Mouse (Mus musculus) heart, embryonic 10.5 days (tissue): Measurements from ENCODE around the gene Shc3. TPM values are rescaled to one million over a fixed set of nuclear protein-coding genes. Genes with fewer than 3 reads are reported as not detected.

Source experiments
- DNase-seq: peaks from one replicate; pipeline ENCODE4 v3.0.0-alpha.2; 2017; ENCODE audit warnings: low spot score
- H3K27ac ChIP-seq: fragments of 300-500 bp; sonication (generic); 2 replicates; pipeline ENCODE4 v1.5.1; 2016; ENCODE audit warnings: mild to moderate bottlenecking
- H3K27me3 ChIP-seq: fragments of 300-500 bp; sonication (generic); 2 replicates; pipeline ENCODE4 v1.6.1; 2016; ENCODE audit warnings: mild to moderate bottlenecking; ENCODE audit not compliant: poor library complexity, insufficient read depth, severe bottlenecking
- H3K36me3 ChIP-seq: fragments of 300-500 bp; sonication (generic); 2 replicates; pipeline ENCODE4 v1.6.1; 2016; ENCODE audit warnings: mild to moderate bottlenecking, moderate library complexity
- H3K4me1 ChIP-seq: fragments of 300-500 bp; sonication (generic); 2 replicates; pipeline ENCODE4 v1.6.1; 2016; ENCODE audit warnings: mild to moderate bottlenecking
- H3K4me3 ChIP-seq: fragments of 300-500 bp; sonication (generic); 2 replicates; pipeline ENCODE4 v1.5.1; 2016; ENCODE audit warnings: mild to moderate bottlenecking, moderate library complexity
- H3K9me3 ChIP-seq: fragments of 300-500 bp; sonication (generic); 2 replicates; pipeline ENCODE4 v1.6.1; 2016; ENCODE audit warnings: mild to moderate bottlenecking, moderate library complexity
- WGBS: fragments of 180-500 bp; shearing (Covaris S2); methylation state at CpG from one replicate; pipeline ENCODE4 v1.1.7; 2016; 5-methylcytosine and 5-hydroxymethylcytosine counted together
- polyA plus RNA-seq: library from polyadenylated mRNA; unstranded; fragments of >200 nt; fragmentation: Nextera tagmentation; extraction: Ambion mirVana; gene quantifications from 2 replicates; pipeline ENCODE4 v1.2.1, GENCODE M21; 2016

Gene Shc3
- polyA plus RNA-seq, 1 experiment from 2014 or later = 0.30 TPM

- Histone ChIP-seq H3K4me3 (no peak overlapping the region), H3K4me1 (no peaks in the 10 kb centered on the region), H3K27ac (no peak overlapping the region), H3K9me3 (no peaks in the 10 kb centered on the region), H3K36me3 (no peaks in the 10 kb centered on the region), H3K27me3 (no peaks in the 10 kb centered on the region)
- peak; percentile 19 for DNase-seq
- WGBS = 81% methylated on average over 9 of the region's 9 CpGs
Measured at GRCm38 (mm10) chr13:51493676-51494075, 75.5 kb downstream of the Shc3 start.

- H3K9me3 ChIP-seq = no peaks in the 10 kb centered on the region
- no peak overlapping the region for H3K27ac ChIP-seq
- no peaks in the 10 kb centered on the region for H3K36me3 ChIP-seq
- no peak overlapping the region for H3K4me3 ChIP-seq
- peak; percentile 56 for DNase-seq
- no peaks in the 10 kb centered on the region for H3K4me1 ChIP-seq
- H3K27me3 ChIP-seq = no peaks in the 10 kb centered on the region
- WGBS = 66% methylated on average over 8 of the region's 8 CpGs
Measured at GRCm38 (mm10) chr13:51491649-51492435, 77.4 kb downstream of the Shc3 start.

- Histone ChIP-seq H3K27ac (no peak overlapping the region), H3K4me3 (no peak overlapping the region), H3K9me3 (no peaks in the 10 kb centered on the region), H3K27me3 (no peaks in the 10 kb centered on the region), H3K36me3 (no peaks in the 10 kb centered on the region), H3K4me1 (no peaks in the 10 kb centered on the region)
- 91% methylated on average over 6 of the region's 6 CpGs for WGBS
- peak; percentile 28 for DNase-seq
Measured at GRCm38 (mm10) chr13:51490195-51490594, 79.0 kb downstream of the Shc3 start.

- 75% methylated on average over 3 of the region's 3 CpGs for WGBS
Measured at GRCm38 (mm10) chr13:51488945-51489344, 80.3 kb downstream of the Shc3 start.

GRCm38 (mm10) chr13:51485291-51485690 lies 83.9 kb downstream of the Shc3 start:
- no peaks in the 10 kb centered on the region for H3K4me1 ChIP-seq
- no peak overlapping the region for H3K4me3 ChIP-seq
- H3K27ac ChIP-seq = no peak overlapping the region
- 84% methylated on average over 9 of the region's 9 CpGs for WGBS
- H3K9me3 ChIP-seq = no peaks in the 10 kb centered on the region
- no peaks in the 10 kb centered on the region for H3K36me3 ChIP-seq
- H3K27me3 ChIP-seq = no peaks in the 10 kb centered on the region
- peak; percentile 63 for DNase-seq

More at GRCm38 (mm10) chr13:51488945-51489344, 80.3 kb downstream of the Shc3 start:
- Histone ChIP-seq H3K36me3 (no peaks in the 10 kb centered on the region), H3K4me1 (no peaks in the 10 kb centered on the region), H3K27ac (no peak overlapping the region), H3K9me3 (no peaks in the 10 kb centered on the region), H3K4me3 (no peak overlapping the region), H3K27me3 (no peaks in the 10 kb centered on the region)
- peak; percentile 64 for DNase-seq

GRCm38 (mm10) chr13:51482786-51483185 lies 86.4 kb downstream of the Shc3 start:
- Histone ChIP-seq H3K36me3 (no peaks in the 10 kb centered on the region), H3K27me3 (no peaks in the 10 kb centered on the region), H3K4me1 (no peaks in the 10 kb centered on the region), H3K4me3 (no peak overlapping the region), H3K9me3 (no peaks in the 10 kb centered on the region), H3K27ac (no peak overlapping the region)
- DNase-seq = no peak
- WGBS = 90% methylated on average over 11 of the region's 11 CpGs

- WGBS = 57% methylated on average over 11 of the region's 11 CpGs
- H3K4me1 ChIP-seq = no peaks in the 10 kb centered on the region
- H3K36me3 ChIP-seq = no peaks in the 10 kb centered on the region
Measured at GRCm38 (mm10) chr13:51480341-51481011, 88.7 kb downstream of the Shc3 start.

GRCm38 (mm10) chr13:51479826-51480225 lies 89.4 kb downstream of the Shc3 start:
- H3K27ac ChIP-seq = no peak overlapping the region
- H3K9me3 ChIP-seq = no peaks in the 10 kb centered on the region
- no peaks in the 10 kb centered on the region for H3K4me1 ChIP-seq
- no peaks in the 10 kb centered on the region for H3K27me3 ChIP-seq
- no peaks in the 10 kb centered on the region for H3K36me3 ChIP-seq
- H3K4me3 ChIP-seq = no peak overlapping the region
- 87% methylated on average over 11 of the region's 11 CpGs for WGBS
- DNase-seq = peak; percentile 58

More at GRCm38 (mm10) chr13:51480341-51481011, 88.7 kb downstream of the Shc3 start:
- Histone ChIP-seq H3K9me3 (no peaks in the 10 kb centered on the region), H3K4me3 (no peak overlapping the region), H3K27me3 (no peaks in the 10 kb centered on the region), H3K27ac (no peak overlapping the region)
- peak; percentile 72 for DNase-seq

GRCm38 (mm10) chr13:51476991-51477390 lies 92.2 kb downstream of the Shc3 start:
- Histone ChIP-seq H3K27ac (no peak overlapping the region), H3K36me3 (no peaks in the 10 kb centered on the region), H3K4me1 (no peaks in the 10 kb centered on the region), H3K9me3 (no peaks in the 10 kb centered on the region), H3K4me3 (no peak overlapping the region), H3K27me3 (no peaks in the 10 kb centered on the region)
- WGBS = 66% methylated on average over 10 of the region's 10 CpGs
- DNase-seq = no peak

- Histone ChIP-seq H3K9me3 (no peaks in the 10 kb centered on the region), H3K27ac (no peak overlapping the region), H3K4me1 (no peaks in the 10 kb centered on the region), H3K4me3 (no peak overlapping the region), H3K27me3 (no peaks in the 10 kb centered on the region), H3K36me3 (no peaks in the 10 kb centered on the region)
- no peak for DNase-seq
- WGBS = 71% methylated on average over 17 of the region's 17 CpGs
Measured at GRCm38 (mm10) chr13:51468697-51469250, 100.4 kb downstream of the Shc3 start.

GRCm38 (mm10) chr13:51466117-51466841 lies 102.9 kb downstream of the Shc3 start:
- H3K36me3 ChIP-seq = no peaks in the 10 kb centered on the region
- no peak for DNase-seq
- H3K4me1 ChIP-seq = no peaks in the 10 kb centered on the region
- no peak overlapping the region for H3K27ac ChIP-seq
- no peaks in the 10 kb centered on the region for H3K9me3 ChIP-seq
- H3K4me3 ChIP-seq = no peak overlapping the region
- WGBS = 71% methylated on average over 14 of the region's 14 CpGs
- H3K27me3 ChIP-seq = no peaks in the 10 kb centered on the region

- WGBS = 75% methylated on average over 4 of the region's 4 CpGs
- no peaks in the 10 kb centered on the region for H3K36me3 ChIP-seq
Measured at GRCm38 (mm10) chr13:51464294-51464693, 104.9 kb downstream of the Shc3 start.

More at GRCm38 (mm10) chr13:51464294-51464693, 104.9 kb downstream of the Shc3 start:
- Histone ChIP-seq H3K27me3 (no peaks in the 10 kb centered on the region), H3K9me3 (no peaks in the 10 kb centered on the region), H3K4me1 (no peaks in the 10 kb centered on the region), H3K27ac (no peak overlapping the region), H3K4me3 (no peak overlapping the region)
- DNase-seq = no peak
